Mouse (Mus musculus): Measurements from ENCODE around the gene Mybpc2. TPM values are rescaled to one million over a fixed set of nuclear protein-coding genes. Genes with fewer than 3 reads are reported as not detected.

The Mybpc2 gene
- polyA plus RNA-seq, 1 experiment from 2014 or later = 0.55 TPM

- peak; percentile 50 for DNase-seq (ENCODE audit: low spot score)
Observed at GRCm38 (mm10) chr7:44547041-44547440, 22.6 kb upstream of the Mybpc2 start.

- DNase-seq (ENCODE audit: low spot score) = no peak
Observed at GRCm38 (mm10) chr7:44546274-44546673, 21.8 kb upstream of the Mybpc2 start.

DNA sequence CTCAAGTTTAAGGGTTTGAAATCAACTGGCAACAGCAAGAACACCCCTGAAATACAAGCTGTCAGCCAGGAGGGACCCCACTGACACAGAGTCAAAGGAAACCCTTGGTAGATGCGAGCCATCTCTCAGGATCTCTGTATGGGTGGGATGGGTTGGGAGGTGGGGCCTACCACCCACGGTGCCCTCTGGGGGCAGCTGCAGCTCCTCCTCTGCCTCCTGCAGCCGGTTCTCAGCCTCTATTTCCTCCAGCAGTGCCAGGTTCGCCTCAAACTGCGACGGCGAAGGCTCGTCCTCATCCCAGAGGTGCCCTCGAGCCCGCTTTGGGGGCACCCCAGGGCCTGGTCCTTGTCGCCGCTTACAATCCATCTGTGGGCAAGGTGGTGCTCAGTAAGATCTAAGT is 18.6 kb upstream of the Mybpc2 start:
- peak; percentile 64 for DNase-seq (ENCODE audit: low spot score)

DNA sequence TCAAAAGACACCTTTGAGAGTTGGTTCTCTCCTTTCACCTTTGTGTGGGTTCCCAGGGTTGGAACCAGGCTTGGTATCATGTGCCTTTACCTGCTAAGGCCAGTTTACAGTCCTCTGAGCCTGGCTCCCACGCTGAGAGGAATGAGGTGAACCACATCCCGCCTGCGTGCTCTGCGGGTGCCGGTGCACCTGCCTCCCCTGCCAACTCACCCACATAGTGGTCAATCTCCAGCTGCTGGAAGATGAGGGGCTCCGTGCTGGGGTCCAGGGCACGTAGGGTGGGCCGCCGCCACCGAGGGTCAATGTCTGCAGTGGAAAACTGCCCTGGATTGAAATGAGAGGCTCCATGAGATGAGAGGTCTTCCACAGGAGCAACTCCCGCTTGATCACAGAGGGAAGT is 18.1 kb upstream of the Mybpc2 start:
- DNase-seq (ENCODE audit: low spot score) = peak; percentile 32

GRCm38 (mm10) chr7:44538756-44539624 is 14.5 kb upstream of the Mybpc2 start:
- DNase-seq (ENCODE audit: low spot score) = no peak

DNA sequence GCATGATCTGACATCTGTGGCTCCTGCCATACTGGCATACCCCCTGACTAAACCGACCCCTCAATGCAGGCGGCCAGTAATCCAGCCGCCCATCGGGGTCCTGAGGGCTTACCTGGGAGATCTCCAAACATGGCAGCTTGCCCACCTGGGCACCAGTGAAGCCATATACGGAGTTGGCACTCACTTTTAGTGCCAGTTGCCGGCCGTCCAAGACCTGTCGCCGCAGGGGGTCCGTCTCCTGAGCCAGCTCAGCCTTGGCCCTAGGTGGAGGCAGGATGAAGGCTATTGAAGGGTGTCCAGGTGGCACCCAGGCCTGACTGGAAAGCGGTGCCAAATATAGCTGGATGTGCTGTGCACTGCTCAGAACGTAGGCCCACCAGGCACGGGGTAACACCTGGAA is 13.0 kb upstream of the Mybpc2 start:
- no peak for DNase-seq (ENCODE audit: low spot score)

GRCm38 (mm10) chr7:44537009-44537408 is 12.6 kb upstream of the Mybpc2 start:
- no peak for DNase-seq (ENCODE audit: low spot score)

- DNase-seq (ENCODE audit: low spot score) = no peak
Observed at GRCm38 (mm10) chr7:44536590-44536968, 12.1 kb upstream of the Mybpc2 start.

DNA sequence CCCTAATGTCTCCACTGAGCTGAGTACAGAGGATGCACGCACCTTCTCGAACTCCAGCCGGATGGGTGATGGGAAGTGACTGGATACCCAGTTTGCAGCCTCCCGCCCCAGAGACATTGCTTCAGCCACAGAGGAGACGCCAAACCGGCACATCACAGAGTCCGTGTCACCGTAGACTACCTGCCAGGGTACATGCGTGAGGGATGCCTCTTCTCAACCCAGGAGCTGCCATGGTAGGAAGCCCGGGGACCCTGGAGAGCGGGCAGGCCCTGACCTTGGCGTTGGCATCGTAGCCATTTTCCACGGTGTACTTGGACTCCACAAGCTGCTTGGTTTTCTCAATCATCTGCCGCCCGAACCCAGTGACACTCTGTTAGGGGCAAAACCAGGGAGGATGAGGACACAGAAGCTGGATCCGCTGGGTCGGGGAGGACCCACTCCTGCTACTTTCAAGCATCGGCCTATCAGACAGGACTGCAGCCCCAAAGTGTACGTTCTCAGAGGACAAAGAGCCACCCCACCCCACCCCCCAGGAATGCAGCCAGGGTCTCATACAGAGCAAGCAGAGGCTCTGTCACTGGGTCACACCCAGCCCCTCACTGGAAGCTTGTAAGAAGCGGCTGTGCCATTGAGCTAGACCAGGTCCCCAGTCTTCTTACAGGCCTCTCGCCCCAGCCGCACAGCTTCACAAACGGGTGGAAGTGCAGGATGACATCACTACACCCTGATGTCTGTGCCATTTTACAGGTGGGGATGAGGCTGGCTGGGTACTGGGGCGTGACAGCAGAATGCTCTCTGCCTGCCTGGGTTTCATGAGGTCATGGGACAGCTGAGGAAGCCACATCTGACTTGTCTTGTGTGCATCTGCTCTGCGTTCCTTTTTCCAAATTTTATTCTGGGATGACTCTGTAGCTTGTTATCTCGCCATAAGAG is 11.5 kb upstream of the Mybpc2 start:
- no peak for DNase-seq (ENCODE audit: low spot score)

DNA sequence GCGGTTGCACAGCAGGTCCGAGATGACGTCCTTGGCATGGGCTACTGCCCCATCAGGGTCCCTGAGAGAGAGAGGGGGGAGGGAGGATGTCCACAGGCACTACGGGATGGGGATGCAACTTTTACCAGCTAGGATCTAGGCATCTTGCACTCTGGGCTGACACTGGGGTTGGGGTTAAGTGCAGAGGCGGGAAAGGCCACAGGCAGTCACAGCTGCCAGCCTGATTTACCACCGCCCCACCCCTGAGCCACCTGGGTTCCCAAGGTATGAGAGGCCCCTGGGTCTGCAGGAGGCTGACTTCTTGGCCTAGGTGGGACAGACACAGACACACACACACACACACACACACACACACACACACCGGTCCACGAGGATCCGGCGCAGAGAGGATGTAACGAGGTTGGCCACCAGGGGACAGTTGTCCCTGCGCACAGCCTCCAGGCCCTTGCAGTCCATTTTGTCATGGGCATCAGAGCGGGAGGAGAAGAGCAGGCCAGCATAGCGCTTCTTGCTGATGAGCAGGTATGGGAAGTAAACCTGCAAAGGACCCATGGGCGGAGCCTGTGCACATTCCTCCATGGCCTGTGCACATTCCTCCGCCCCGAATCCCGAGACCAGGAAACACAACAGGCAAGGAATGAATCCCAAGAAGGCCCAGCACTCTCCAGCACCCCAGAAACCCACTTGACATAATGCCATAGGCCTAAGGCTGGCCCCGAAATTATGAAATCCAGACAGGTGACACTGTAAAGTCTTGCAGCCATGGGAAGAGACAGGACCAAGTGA is 10.4 kb upstream of the Mybpc2 start:
- peak; percentile 32 for DNase-seq (ENCODE audit: low spot score)

DNA sequence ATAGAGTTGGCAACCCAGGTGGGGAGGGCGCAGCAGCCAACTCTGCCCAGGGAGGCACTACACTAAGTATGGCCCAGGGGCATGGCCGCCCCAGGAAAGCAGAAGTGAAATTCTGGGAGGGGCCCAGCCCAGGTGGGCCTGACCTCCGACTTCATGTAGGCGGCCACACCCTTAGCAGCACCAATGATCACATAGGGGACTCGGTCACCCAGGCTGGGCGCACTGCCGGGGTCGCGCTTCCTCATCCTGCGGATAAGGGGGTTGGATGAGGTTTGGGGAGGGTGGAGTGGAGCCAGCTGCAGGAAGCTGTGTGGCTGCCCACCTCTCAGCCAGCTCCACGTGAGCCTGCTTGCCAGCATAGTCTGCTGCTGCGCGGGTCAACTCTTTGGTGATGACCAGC is 9.8 kb upstream of the Mybpc2 start:
- peak; percentile 46 for DNase-seq (ENCODE audit: low spot score)

GRCm38 (mm10) chr7:44533746-44534045 is 9.2 kb upstream of the Mybpc2 start:
- DNase-seq (ENCODE audit: low spot score) = no peak

DNA sequence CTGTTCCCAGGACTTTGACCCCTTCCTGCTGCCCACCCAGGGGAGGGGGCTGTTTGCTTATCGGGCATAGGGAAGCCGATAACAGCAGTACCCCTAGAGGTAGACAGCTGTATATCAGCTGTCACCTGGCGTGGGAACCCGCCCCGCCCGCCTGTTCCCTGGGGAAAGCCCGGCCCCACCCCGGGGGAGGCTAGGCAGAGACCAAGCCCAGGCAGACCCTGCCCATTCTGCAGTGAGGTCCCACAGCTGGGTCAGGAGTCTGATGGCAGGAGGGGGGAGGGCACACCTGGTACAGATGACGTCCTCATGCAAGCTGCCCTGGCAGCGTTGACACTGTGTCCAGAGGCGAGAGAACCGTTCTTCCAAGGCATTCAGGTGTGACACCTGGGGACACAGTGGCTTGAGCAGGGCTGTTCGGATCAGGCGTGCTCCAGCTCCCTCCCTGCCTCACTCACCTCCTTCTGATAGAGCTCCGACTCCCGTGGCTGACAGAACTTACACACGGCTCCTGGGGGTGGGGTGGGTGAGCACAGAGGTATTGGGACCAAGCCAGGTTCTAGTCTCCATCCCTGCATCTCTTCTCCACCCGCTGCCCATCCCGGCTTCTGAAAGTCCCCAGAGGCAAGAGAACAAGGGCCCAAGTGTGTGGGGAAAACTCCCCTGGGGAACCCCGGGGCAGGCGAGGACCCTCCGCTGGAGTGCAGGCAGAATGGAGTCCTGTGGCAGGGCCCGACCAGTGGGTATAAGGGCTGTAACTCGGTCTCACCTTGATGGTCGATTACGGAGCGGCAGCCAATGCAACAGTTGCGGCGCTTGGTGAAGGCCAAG is 8.7 kb upstream of the Mybpc2 start:
- DNase-seq (ENCODE audit: low spot score) = no peak

GRCm38 (mm10) chr7:44531946-44532732 is 7.7 kb upstream of the Mybpc2 start, which contains the start of gene Spib:
Spib (minus strand) TSS chr7:44532071.
- no peak for DNase-seq (ENCODE audit: low spot score)

- DNase-seq (ENCODE audit: low spot score) = peak; percentile 77
Observed at GRCm38 (mm10) chr7:44531207-44531606, 6.8 kb upstream of the Mybpc2 start.

- DNase-seq (ENCODE audit: low spot score) = no peak
Observed at GRCm38 (mm10) chr7:44530507-44530906, 6.1 kb upstream of the Mybpc2 start.

DNA sequence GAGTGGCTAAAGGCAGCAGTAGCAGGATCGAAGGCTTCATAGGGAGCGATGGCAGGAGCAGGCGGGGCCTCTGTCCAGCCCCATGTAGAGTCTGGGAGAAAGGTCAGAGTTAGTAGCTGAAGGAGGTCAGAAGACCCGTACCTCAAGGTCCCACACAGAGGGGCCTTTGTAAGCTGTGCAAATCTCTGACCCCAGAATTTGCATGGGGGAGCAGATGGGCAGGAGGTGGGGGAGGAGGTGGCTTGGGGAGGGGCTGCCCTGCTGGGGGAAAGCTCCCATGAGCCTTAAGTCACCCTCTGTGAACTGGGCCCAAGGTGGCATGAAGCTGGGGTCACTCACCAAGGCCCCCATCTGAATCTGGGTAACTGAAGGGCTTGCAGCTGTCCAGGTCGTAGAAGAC is 5.1 kb upstream of the Mybpc2 start:
- DNase-seq (ENCODE audit: low spot score) = no peak

DNA sequence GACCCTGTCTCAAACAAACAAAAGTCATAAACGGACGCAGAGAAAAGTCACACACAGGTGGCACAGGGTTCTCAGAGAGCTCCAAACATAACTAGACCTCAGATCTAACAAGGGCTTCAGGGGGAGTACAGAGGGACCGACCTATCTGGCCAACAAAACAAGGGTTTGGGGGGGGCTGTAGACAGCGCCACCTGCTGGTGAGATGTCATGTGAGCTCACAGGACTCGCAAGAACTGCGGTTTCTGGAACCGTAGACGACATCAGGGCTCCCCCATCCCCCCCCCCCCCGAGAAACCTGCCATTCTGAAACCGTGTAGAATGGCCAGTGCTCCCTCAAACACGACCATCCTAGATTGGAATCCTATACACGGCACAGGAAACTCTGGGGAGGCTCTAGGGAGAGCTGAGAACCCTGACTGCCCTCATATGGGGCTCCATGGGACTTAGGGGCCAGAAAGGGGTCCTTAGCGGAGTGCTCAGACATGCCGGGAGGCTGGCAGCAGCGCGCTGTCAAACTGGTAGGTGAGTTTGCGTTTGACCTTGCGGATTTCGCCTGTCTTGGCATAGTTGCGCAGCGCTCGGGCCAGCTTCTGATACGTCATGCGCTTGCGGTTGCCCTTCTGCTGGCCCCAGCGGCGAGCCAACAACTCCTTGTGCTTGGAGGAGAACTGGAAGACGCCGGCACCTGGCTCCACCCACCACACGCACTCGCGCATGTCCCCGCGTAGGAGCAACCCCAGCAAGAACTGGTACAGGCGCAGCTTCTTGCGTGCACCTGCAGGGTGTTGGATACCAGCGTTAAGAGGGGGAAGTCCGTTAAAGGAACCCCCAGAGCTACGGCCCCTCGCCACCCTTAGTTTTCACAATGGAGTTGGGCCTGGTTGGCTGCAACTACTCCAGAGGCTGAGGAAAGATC is 3.3 kb upstream of the Mybpc2 start:
- peak; percentile 90 for DNase-seq (ENCODE audit: low spot score)
